Comparison of ENCODE assay signal across 13 mouse cellular contexts in the genomic region with DNA sequence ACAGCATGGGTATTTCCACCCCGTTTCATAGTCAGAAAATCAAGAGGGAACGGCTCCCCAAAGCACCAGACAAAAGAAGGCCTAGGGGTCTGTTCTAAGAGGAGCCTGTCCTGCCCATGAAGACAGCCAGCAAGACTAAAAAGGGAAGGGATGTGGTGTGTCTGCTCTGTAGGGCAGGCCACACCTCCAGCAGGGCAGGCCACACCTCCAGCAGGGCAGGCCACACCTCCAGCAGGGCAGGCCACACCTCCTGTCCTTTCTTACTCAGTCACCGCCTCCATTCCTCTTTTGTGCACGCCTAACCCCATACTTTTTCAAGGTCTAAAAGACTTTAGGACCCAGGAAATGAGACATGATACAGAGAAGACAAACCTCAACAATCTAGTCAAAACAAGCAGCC.
DNase-seq lines count a peak whose midpoint lies in the region; ATAC-seq and TF ChIP-seq lines count a peak whose summit lies in the region.
"Had no signal": no experiment of that assay in that cellular context is flagged by ENCODE, and none has a peak within 500 bp of the region (broad histone marks: within the 10 kb centered on the region; RNA-seq: fewer than 3 reads in every experiment).

No protein-coding gene starts in this region.

- no peak overlapping the region for H3K27ac ChIP-seq in liver, embryonic 12.5 days
- H3K27ac ChIP-seq in CH12.LX (ENCODE audit: insufficient read depth, low read depth): no peak overlapping the region
- no peak overlapping the region for H3K27ac ChIP-seq in forebrain, embryonic 16.5 days (ENCODE audit: low read length)
- H3K27ac ChIP-seq: limb, embryonic 12.5 days had no signal

- no peak overlapping the region for H3K9ac ChIP-seq in liver, embryonic 12.5 days
- H3K9ac ChIP-seq in CH12.LX (ENCODE audit: insufficient read depth, low read depth): no peak overlapping the region
- H3K9ac ChIP-seq in forebrain, embryonic 16.5 days (replicated peaks; ENCODE audit: low read depth, low read length): no peak overlapping the region
- H3K9ac ChIP-seq: limb, embryonic 12.5 days had no signal

- in situ Hi-C loops in CH12.LX (cut with MboI; ENCODE audit: low pct_ligation_motif_present, low pct_unique_long_range_greater_than_20kb, low sequenced_read_pairs): no loop called here

- peak; percentile 52; the same call in 1 of the 2 replicates for ATAC-seq in liver, embryonic 12.5 days
- peak; percentile 58 for ATAC-seq in erythroblast, adult 5-6 weeks (replicated peaks; ENCODE audit: low FRiP score, poor library complexity, severe bottlenecking)
- ATAC-seq in forebrain, embryonic 16.5 days: no peak

- H3K4me1 ChIP-seq in liver, embryonic 12.5 days: no peaks in the 10 kb centered on the region
- peaks cover 0 to 10% of the 10 kb centered on the region in 2 experiments; a peak in 2 of 4 replicates for H3K4me1 ChIP-seq in CH12.LX (ENCODE audit: control insufficient read depth in 1 of 2, insufficient read depth in 2 of 2)
- 0 out of 2 replicates have a peak, but pooled peaks cover 4% of the 10 kb centered on the region for H3K4me1 ChIP-seq in forebrain, embryonic 16.5 days (replicated peaks; ENCODE audit: control insufficient read depth, insufficient read depth, low read length)
- H3K4me1 ChIP-seq: limb, embryonic 12.5 days had no signal

- no peak overlapping the region for H3K4me3 ChIP-seq in liver, embryonic 12.5 days
- H3K4me3 ChIP-seq in CH12.LX (replicated peaks in 1 of 3; ENCODE audit: low read depth in 2 of 3, low read length in 2 of 3, poor library complexity in 1 of 3): no peak overlapping the region
- no peak overlapping the region for H3K4me3 ChIP-seq in forebrain, embryonic 16.5 days (replicated peaks; ENCODE audit: low read length)
- H3K4me3 ChIP-seq: limb, embryonic 12.5 days had no signal

- DNase-seq in liver: no peak
- DNase-seq in CH12.LX (ENCODE audit: extremely low read depth): peak; percentile 28
- DNase-seq in thymus, postnatal 0 days (ENCODE audit: low spot score): peak; percentile 3
- DNase-seq in cerebellum, adult 18-20 months: no peak
- no peak for DNase-seq in layer of hippocampus, adult 11-12 months (ENCODE audit: low spot score)
- DNase-seq: adrenal gland, adult 8-10 months; kidney, postnatal 14 days had no signal

- WGBS in liver, embryonic 12.5 days (ENCODE audit: insufficient replicate concordance): 18% methylated on average over 4 of the region's 4 CpGs
- 23% methylated on average over 4 of the region's 4 CpGs for WGBS in forebrain, embryonic 16.5 days

- H3K4me2 ChIP-seq in liver, embryonic 12.5 days: no peak overlapping the region
- H3K4me2 ChIP-seq in CH12.LX (ENCODE audit: insufficient read depth, low read depth, poor library complexity, severe bottlenecking): no peak overlapping the region
- no peak overlapping the region for H3K4me2 ChIP-seq in forebrain, embryonic 16.5 days (ENCODE audit: low read length)
- H3K4me2 ChIP-seq: heart, embryonic 11.5 days; limb, embryonic 12.5 days had no signal

- H3K9me3 ChIP-seq in liver, embryonic 12.5 days (replicated peaks): no peaks in the 10 kb centered on the region
- peaks cover 15% of the 10 kb centered on the region for H3K9me3 ChIP-seq in CH12.LX (replicated peaks; ENCODE audit: low read length)
- H3K9me3 ChIP-seq in forebrain, embryonic 16.5 days (ENCODE audit: control insufficient read depth, low read length): no peaks in the 10 kb centered on the region
- H3K9me3 ChIP-seq: G1E; limb, embryonic 12.5 days had no signal

- no peak for TF ChIP-seq EP300 in CH12.LX (IDR thresholded peaks at IDR 0.05; ENCODE audit: low read length)

- H3K79me2 ChIP-seq in CH12.LX (replicated peaks; ENCODE audit: control insufficient read depth, extremely low read depth, insufficient read depth, poor library complexity, severe bottlenecking): no peaks in the 10 kb centered on the region

- H3K36me3 ChIP-seq in liver, embryonic 12.5 days: no peaks in the 10 kb centered on the region
- H3K36me3 ChIP-seq in CH12.LX (replicated peaks in 1 of 2; ENCODE audit: control insufficient read depth in 1 of 2, insufficient read depth in 1 of 2, low read length in 1 of 2): no peaks in the 10 kb centered on the region
- no peaks in the 10 kb centered on the region for H3K36me3 ChIP-seq in forebrain, embryonic 16.5 days (ENCODE audit: control insufficient read depth, insufficient read depth)
- H3K36me3 ChIP-seq: G1E; limb, embryonic 12.5 days had no signal

- no peaks in the 10 kb centered on the region for H3K27me3 ChIP-seq in liver, embryonic 12.5 days (replicated peaks)
- H3K27me3 ChIP-seq in CH12.LX (replicated peaks): peaks cover 10% of the 10 kb centered on the region
- H3K27me3 ChIP-seq in forebrain, embryonic 16.5 days (replicated peaks; ENCODE audit: control insufficient read depth, insufficient read depth, low read length): no peaks in the 10 kb centered on the region
- H3K27me3 ChIP-seq: limb, embryonic 12.5 days had no signal

- no peak for TF ChIP-seq RAD21 in CH12.LX (IDR thresholded peaks at IDR 0.05; ENCODE audit: low read depth, low read length)

- TF ChIP-seq CTCF in CH12.LX (conservative IDR thresholded peaks at IDR 0.05 in 1 of 2, IDR thresholded peaks at IDR 0.05 in 1 of 2; ENCODE audit: low read depth in 2 of 2, low read length in 2 of 2): no peak

- no peak for TF ChIP-seq POLR2A in CH12.LX (IDR thresholded peaks at IDR 0.05; ENCODE audit: low read depth, low read length)

- dilution Hi-C loops in CH12.LX (cut with MboI; ENCODE audit: extremely low pct_ligation_motif_present, extremely low pct_unique_long_range_greater_than_20kb, low sequenced_read_pairs): no loop called here

TF ChIP-seq in CH12.LX, 34 proteins besides CTCF, POLR2A, EP300 and RAD21:
- TF ChIP-seq ELF1 (IDR thresholded peaks at IDR 0.05; ENCODE audit: low read depth, low read length) (no peak), ZNF384 (IDR thresholded peaks at IDR 0.05; ENCODE audit: low read depth, low read length) (no peak), NELFE (IDR thresholded peaks at IDR 0.05; ENCODE audit: low read depth, low read length) (no peak), NRF1 (IDR thresholded peaks at IDR 0.05; ENCODE audit: low read depth, low read length) (no peak), HCFC1 (IDR thresholded peaks at IDR 0.05; ENCODE audit: low read depth, low read length) (no peak)

Comparison
In these comparisons a context has a peak if more than half of its experiments do, and no peak if none do; other contexts are left out.
1. DNase-seq: peak in CH12.LX (single experiment) and thymus, postnatal 0 days (single experiment); none in liver (single experiment), cerebellum, adult 18-20 months (0 of 2) and layer of hippocampus, adult 11-12 months (single experiment).